10 mouse cellular contexts compared by ENCODE assay signal in the genomic region with DNA sequence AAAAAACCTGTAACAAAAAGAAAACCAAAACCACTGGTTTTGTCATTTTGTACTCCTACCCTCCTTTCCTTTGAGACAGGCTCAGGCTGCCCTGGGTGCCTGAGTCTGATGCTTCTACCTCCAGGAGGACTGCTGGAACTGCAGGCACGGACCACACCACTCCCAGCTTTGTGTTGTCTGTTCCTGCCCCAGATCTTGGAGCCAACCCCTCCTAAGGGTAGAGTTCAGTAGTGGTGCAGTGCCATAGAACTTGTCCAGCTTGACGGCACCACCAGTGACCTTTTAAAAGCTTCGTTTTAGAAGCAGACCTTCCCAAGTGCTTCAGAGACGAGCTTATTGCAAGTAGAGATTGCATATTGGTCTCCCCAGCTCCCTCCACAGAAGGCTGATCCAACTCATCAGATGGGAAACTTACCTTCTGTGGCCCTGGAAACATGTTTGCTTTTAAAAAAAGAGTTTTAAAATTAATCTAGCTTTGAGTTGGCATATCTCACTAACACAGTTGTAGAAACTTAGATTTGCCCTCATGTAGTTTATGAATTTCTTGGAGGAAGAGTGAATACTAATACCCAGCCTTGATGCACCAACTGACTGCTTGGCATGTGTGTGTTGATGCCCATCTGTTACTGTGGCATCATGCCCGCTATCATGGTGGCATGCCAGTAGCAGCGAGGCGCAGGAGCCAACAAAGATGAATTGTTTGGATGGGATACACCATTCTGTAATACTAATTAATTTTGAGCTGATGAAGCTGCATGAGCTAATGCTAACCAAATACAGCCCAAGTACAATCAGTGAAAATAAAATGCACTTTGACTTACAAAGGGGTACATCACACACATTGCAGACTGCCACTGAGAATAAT. TPM values are rescaled to one million over a fixed set of nuclear protein-coding genes. Genes with fewer than 3 reads are reported as not detected.
DNase-seq lines count a peak whose midpoint lies in the region; ATAC-seq and TF ChIP-seq lines count a peak whose summit lies in the region.
"Had no signal": no experiment of that assay in that cellular context is flagged by ENCODE, and none has a peak within 500 bp of the region (broad histone marks: within the 10 kb centered on the region; RNA-seq: fewer than 3 reads in every experiment).

No protein-coding gene starts in this region.

- no peak overlapping the region for H3K4me2 ChIP-seq in midbrain, embryonic 13.5 days (replicated peaks)
- no peak overlapping the region for H3K4me2 ChIP-seq in midbrain, embryonic 11.5 days
- H3K4me2 ChIP-seq: embryonic facial prominence, embryonic 12.5 days; liver, embryonic 13.5 days had no signal

- TF ChIP-seq CTCF in left cerebral cortex, adult 2 months (IDR thresholded peaks at IDR 0.05) = no peak
- TF ChIP-seq CTCF in kidney, adult 2 months (conservative IDR thresholded peaks at IDR 0.05; ENCODE audit: insufficient read depth, insufficient read length, low read depth, low read length) = no peak

- H3K4me1 ChIP-seq in midbrain, embryonic 13.5 days (replicated peaks) = peaks cover 15% of the 10 kb centered on the region; the same call in 1 of the 2 replicates
- no peaks in the 10 kb centered on the region for H3K4me1 ChIP-seq in midbrain, embryonic 11.5 days (ENCODE audit: control insufficient read depth, insufficient read depth, low read length)
- H3K4me1 ChIP-seq in kidney, adult 2 months (ENCODE audit: control insufficient read depth, insufficient read depth, low read length) = peaks cover 4% of the 10 kb centered on the region; the same call in 1 of the 2 replicates

- no peaks in the 10 kb centered on the region for H3K27me3 ChIP-seq in midbrain, embryonic 13.5 days
- H3K27me3 ChIP-seq in midbrain, embryonic 11.5 days (ENCODE audit: control insufficient read depth, insufficient read depth, low read length) = no peaks in the 10 kb centered on the region
- no peaks in the 10 kb centered on the region for H3K27me3 ChIP-seq in kidney, adult 2 months (replicated peaks; ENCODE audit: control insufficient read depth, insufficient read depth, low read length)
- H3K27me3 ChIP-seq: embryonic facial prominence, embryonic 12.5 days; liver, embryonic 13.5 days had no signal

- TF ChIP-seq POLR2A in kidney, adult 2 months (IDR thresholded peaks at IDR 0.05; ENCODE audit: low read depth, low read length) = no peak

- H3K27ac ChIP-seq in midbrain, embryonic 13.5 days = no peak overlapping the region
- no peak overlapping the region for H3K27ac ChIP-seq in midbrain, embryonic 11.5 days (ENCODE audit: low read depth, low read length)
- H3K27ac ChIP-seq in left cerebral cortex, adult 2 months = no peak overlapping the region
- no peak overlapping the region for H3K27ac ChIP-seq in kidney, adult 2 months (ENCODE audit: insufficient read depth, low read depth, low read length)
- H3K27ac ChIP-seq: embryonic facial prominence, embryonic 12.5 days; liver, embryonic 13.5 days had no signal

- 78% methylated on average over 7 of the region's 7 CpGs for WGBS in midbrain, embryonic 13.5 days
- WGBS in midbrain, embryonic 11.5 days = 90% methylated on average over 7 of the region's 7 CpGs
- WGBS in kidney, adult 2 months = 83% methylated on average over 7 of the region's 7 CpGs

- H3K4me3 ChIP-seq in midbrain, embryonic 13.5 days (replicated peaks) = no peak overlapping the region
- H3K4me3 ChIP-seq in midbrain, embryonic 11.5 days (ENCODE audit: low read depth, low read length) = no peak overlapping the region
- H3K4me3 ChIP-seq in left cerebral cortex, adult 2 months = no peak overlapping the region
- H3K4me3 ChIP-seq in kidney, adult 2 months (ENCODE audit: insufficient read depth, low read depth, low read length) = no peak overlapping the region
- H3K4me3 ChIP-seq: embryonic facial prominence, embryonic 12.5 days; liver, embryonic 13.5 days had no signal

- no peak for DNase-seq in midbrain, embryonic 11.5 days (ENCODE audit: low spot score, missing footprints)
- peak; percentile 59 to 92 for DNase-seq in cerebellum, postnatal 4 days (ENCODE audit: low spot score in 2 of 2)
- DNase-seq in left cerebral cortex, adult 2 months (ENCODE audit: extremely low spot score in 1 of 2, low spot score in 2 of 2) = peak; percentile 46 to 51
- DNase-seq in right cerebral cortex, postnatal 36 days (ENCODE audit: low spot score in 2 of 2) = peak; percentile 25 to 35
- DNase-seq in kidney, adult 2 months = no peak
- no peak for DNase-seq in adrenal gland, postnatal 4 days (ENCODE audit: low spot score in 2 of 2)
- no peak for DNase-seq in ovary, postnatal 36 days (ENCODE audit: low spot score)
- DNase-seq: liver, embryonic 13.5 days had no signal

- no peaks in the 10 kb centered on the region for H3K36me3 ChIP-seq in midbrain, embryonic 13.5 days
- no peaks in the 10 kb centered on the region for H3K36me3 ChIP-seq in midbrain, embryonic 11.5 days (ENCODE audit: control insufficient read depth, insufficient read depth, low read length)
- no peaks in the 10 kb centered on the region for H3K36me3 ChIP-seq in kidney, adult 2 months (ENCODE audit: control insufficient read depth, insufficient read depth, low read length)
- H3K36me3 ChIP-seq: embryonic facial prominence, embryonic 12.5 days had no signal

- intact Hi-C loops in left cerebral cortex, adult 2 months (cut with DNase I) = no loop called here

- ATAC-seq in midbrain, embryonic 13.5 days = peak; percentile 57
- ATAC-seq in midbrain, embryonic 11.5 days (ENCODE audit: low FRiP score) = no peak

- H3K9me3 ChIP-seq in midbrain, embryonic 13.5 days = no peaks in the 10 kb centered on the region
- no peaks in the 10 kb centered on the region for H3K9me3 ChIP-seq in midbrain, embryonic 11.5 days (ENCODE audit: control insufficient read depth, low read length)
- H3K9me3 ChIP-seq: embryonic facial prominence, embryonic 12.5 days; liver, embryonic 13.5 days had no signal

- H3K9ac ChIP-seq in midbrain, embryonic 13.5 days (replicated peaks) = no peak overlapping the region
- H3K9ac ChIP-seq in midbrain, embryonic 11.5 days (ENCODE audit: low read length) = no peak overlapping the region
- H3K9ac ChIP-seq: embryonic facial prominence, embryonic 12.5 days; liver, embryonic 13.5 days had no signal

RNA-seq across cellular contexts. Expression of gene Ap3b1, which starts 17.0 kb away (rescaled TPM):
- polyA plus RNA-seq in midbrain, embryonic 13.5 days (2015; fragmentation: Nextera tagmentation; extraction: Ambion mirVana) = 28.1 and 29.8 TPM in 2 replicates
- polyA plus RNA-seq in midbrain, embryonic 11.5 days (2014; fragmentation: Nextera tagmentation; extraction: Ambion mirVana) = 39.0 and 42.6 TPM in 2 replicates
- total RNA-seq in left cerebral cortex, adult 2 months (2021) = 10 to 100 TPM; 45.4 to 46.8 TPM
- polyA plus RNA-seq in kidney, adult 2 months (2012; rRNA removed) = 48.9 and 49.4 TPM in 2 replicates
- 10 to 100 TPM; 48.1 to 53.5 TPM for total RNA-seq in adrenal gland, postnatal 4 days (2021)

Comparison
In these comparisons a context has a peak if more than half of its experiments do, and no peak if none do; other contexts are left out.
1. DNase-seq: peak in cerebellum, postnatal 4 days (2 of 2), left cerebral cortex, adult 2 months (2 of 2) and right cerebral cortex, postnatal 36 days (2 of 2); none in midbrain, embryonic 11.5 days (single experiment), kidney, adult 2 months (single experiment), adrenal gland, postnatal 4 days (0 of 2) and ovary, postnatal 36 days (single experiment).